Mouse (Mus musculus) cerebellum, postnatal 4 days (tissue): ENCODE measurements at regions not wholly inside any gene's neighbourhood (a gene's known extent, or its start where the extent isn't known, plus 50 kb on each side); places are given as distances from the start of the nearest gene placed in this dataset.

Experiments used
- DNase-seq, 2 experiments: peaks; one replicate each; pipeline ENCODE4 v3.0.0; 2022; ENCODE audit warnings: low spot score in 2 of 2, mixed read lengths in 1 of 2

GRCm38 (mm10) chr6:107350503-107350902, 179.1 kb upstream of the Lrrn1 start:
- no peak for DNase-seq

GRCm38 (mm10) chr6:107375274-107375673, 154.3 kb upstream of the Lrrn1 start:
- no peak for DNase-seq

GRCm38 (mm10) chr6:107378489-107378888, 151.1 kb upstream of the Lrrn1 start:
- DNase-seq: no peak

GRCm38 (mm10) chr6:107380621-107381020, 148.9 kb upstream of the Lrrn1 start:
- no peak for DNase-seq

GRCm38 (mm10) chr6:107386094-107386678, 143.4 kb upstream of the Lrrn1 start:
- DNase-seq: no peak

- DNase-seq: no peak
Measured at GRCm38 (mm10) chr6:107389892-107390291, 139.7 kb upstream of the Lrrn1 start.

- DNase-seq: no peak
Measured at GRCm38 (mm10) chr6:107394611-107395010, 135.0 kb upstream of the Lrrn1 start.

- no peak for DNase-seq
Measured at GRCm38 (mm10) chr6:107415766-107416165, 113.8 kb upstream of the Lrrn1 start.

- no peak for DNase-seq
Measured at GRCm38 (mm10) chr6:107422091-107422490, 107.5 kb upstream of the Lrrn1 start.

GRCm38 (mm10) chr6:107426529-107426928, 103.0 kb upstream of the Lrrn1 start:
- DNase-seq: no peak

GRCm38 (mm10) chr6:107431033-107431432, 98.5 kb upstream of the Lrrn1 start:
- DNase-seq: peak in 1 of 2 experiments; percentile 15

GRCm38 (mm10) chr6:107442058-107442457, 87.5 kb upstream of the Lrrn1 start:
- no peak for DNase-seq

- DNase-seq: no peak
Measured at GRCm38 (mm10) chr6:107444336-107444735, 85.2 kb upstream of the Lrrn1 start.

GRCm38 (mm10) chr6:107459220-107459619, 70.3 kb upstream of the Lrrn1 start:
- DNase-seq: no peak

- DNase-seq: no peak
Measured at GRCm38 (mm10) chr6:107462440-107462839, 67.1 kb upstream of the Lrrn1 start.

GRCm38 (mm10) chr6:107473395-107473794, 56.2 kb upstream of the Lrrn1 start:
- no peak for DNase-seq

GRCm38 (mm10) chr6:107474125-107474524, 55.4 kb upstream of the Lrrn1 start:
- DNase-seq: no peak
